Mouse (Mus musculus): Measurements from ENCODE around the gene Ccnjl. TPM values are rescaled to one million over a fixed set of nuclear protein-coding genes. Genes with fewer than 3 reads are reported as not detected.

The Ccnjl gene
- polyA plus RNA-seq, 1 experiment from 2014 or later: 16.6 TPM

Other genes with a start within 250 kb of the Ccnjl start
- 64.5 and 68.6 TPM in 2 replicates for gene Pttg1, start 102.5 kb upstream of the Ccnjl start, polyA plus RNA-seq (2015; fragmentation: Nextera tagmentation; extraction: Ambion mirVana)
- 44.1 and 48.0 TPM in 2 replicates for gene Slu7, start 95.0 kb upstream of the Ccnjl start, polyA plus RNA-seq (2015; fragmentation: Nextera tagmentation; extraction: Ambion mirVana)
- 6.3 and 6.6 TPM in 2 replicates for gene C1qtnf2, start 54.5 kb upstream of the Ccnjl start, polyA plus RNA-seq (2015; fragmentation: Nextera tagmentation; extraction: Ambion mirVana)
- 4.4 and 5.4 TPM in 2 replicates for gene 4933415A04Rik, start 58.3 kb downstream of the Ccnjl start, polyA plus RNA-seq (2015; fragmentation: Nextera tagmentation; extraction: Ambion mirVana)
- 1.2 TPM in 2 replicates for gene Fabp6, start 72.8 kb downstream of the Ccnjl start, polyA plus RNA-seq (2015; fragmentation: Nextera tagmentation; extraction: Ambion mirVana)
- 20.2 and 22.0 TPM in 2 replicates for gene Pwwp2a, start 153.2 kb downstream of the Ccnjl start, polyA plus RNA-seq (2015; fragmentation: Nextera tagmentation; extraction: Ambion mirVana)
- gene Ttc1, start 219.2 kb downstream of the Ccnjl start, polyA plus RNA-seq (2015; fragmentation: Nextera tagmentation; extraction: Ambion mirVana): 56.6 and 62.6 TPM in 2 replicates

All from intestine, embryonic 15.5 days (tissue).